In the genomic region with DNA sequence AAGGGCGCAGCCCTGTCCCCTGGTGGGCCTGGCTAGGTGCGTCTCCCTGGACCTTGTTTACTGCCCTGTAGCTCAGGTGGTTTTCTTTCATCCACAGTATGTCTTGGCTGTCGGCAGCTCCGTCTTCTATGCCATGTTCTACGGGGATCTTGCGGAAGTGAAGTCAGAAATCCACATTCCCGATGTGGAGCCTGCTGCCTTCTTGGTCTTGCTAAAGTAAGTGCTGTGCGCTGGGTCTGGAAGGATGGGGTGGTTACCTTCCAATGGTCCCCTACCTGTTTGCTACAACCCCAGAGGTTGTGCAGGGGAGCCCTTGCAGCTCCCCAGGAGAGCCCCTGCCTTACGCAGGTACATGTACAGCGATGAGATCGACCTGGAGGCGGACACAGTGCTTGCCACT, we compare ENCODE assay signal across 8 mouse cellular contexts. TPM values are rescaled to one million over a fixed set of nuclear protein-coding genes. Genes with fewer than 3 reads are reported as not detected.
DNase-seq lines count a peak whose midpoint lies in the region; ATAC-seq and TF ChIP-seq lines count a peak whose summit lies in the region.

No protein-coding gene starts in this region.

- peak overlapping the region; percentile 92 for H3K27ac ChIP-seq in heart, embryonic 15.5 days
- H3K27ac ChIP-seq in forebrain, postnatal 0 days (ENCODE audit: low read depth, low read length), result peak overlapping the region; percentile 91
- peak overlapping the region; percentile 94 for H3K27ac ChIP-seq in midbrain, embryonic 10.5 days (replicated peaks)

- no peak for ATAC-seq in heart, embryonic 15.5 days (replicated peaks; ENCODE audit: insufficient number of reproducible peaks, insufficient read depth, low FRiP score, low read depth)
- ATAC-seq in Patski, result peak; percentile 6
- no peak for ATAC-seq in forebrain, postnatal 0 days

- H3K9ac ChIP-seq in heart, embryonic 15.5 days, result peak overlapping the region; percentile 80
- peak overlapping the region; percentile 81 for H3K9ac ChIP-seq in forebrain, postnatal 0 days

- POLR2A ChIA-PET in Patski (lab: Charles Lee), result interaction anchor here (0.8 kb wide), 1 partner anchor 15 kb away, joined by 3 read pairs; no protein-coding TSS in a partner anchor

- H3K4me2 ChIP-seq in heart, embryonic 15.5 days, result peak overlapping the region; percentile 88
- peak overlapping the region; percentile 76 for H3K4me2 ChIP-seq in forebrain, postnatal 0 days (ENCODE audit: low read depth)

- H3K9me3 ChIP-seq in heart, embryonic 15.5 days (replicated peaks), result no peaks in the 10 kb centered on the region
- no peaks in the 10 kb centered on the region for H3K9me3 ChIP-seq in forebrain, postnatal 0 days (ENCODE audit: low read length)
- H3K9me3 ChIP-seq in midbrain, embryonic 10.5 days (replicated peaks), result no peaks in the 10 kb centered on the region

- no peak for TF ChIP-seq CTCF in Patski (IDR thresholded peaks at IDR 0.05)
- no peak for TF ChIP-seq CTCF in forebrain, postnatal 0 days (IDR thresholded peaks at IDR 0.05; ENCODE audit: low read depth)

- intact Hi-C loops in heart, postnatal 36 days (cut with DNase I), result loop anchor here (2.0 kb wide), 1 partner anchor 22 kb away; no protein-coding TSS in a partner anchor

- peak overlapping the region; percentile 71 for H3K4me3 ChIP-seq in heart, embryonic 15.5 days
- H3K4me3 ChIP-seq in forebrain, postnatal 0 days (ENCODE audit: low read depth, low read length), result peak overlapping the region; percentile 58
- peak overlapping the region; percentile 87 for H3K4me3 ChIP-seq in midbrain, embryonic 10.5 days

- H3K36me3 ChIP-seq in heart, embryonic 15.5 days, result peaks cover 53% of the 10 kb centered on the region
- H3K36me3 ChIP-seq in forebrain, postnatal 0 days (ENCODE audit: insufficient read depth), result peaks cover 55% of the 10 kb centered on the region
- peaks cover 83% of the 10 kb centered on the region for H3K36me3 ChIP-seq in midbrain, embryonic 10.5 days

- peaks cover 27% of the 10 kb centered on the region for H3K4me1 ChIP-seq in heart, embryonic 15.5 days (replicated peaks)
- H3K4me1 ChIP-seq in forebrain, postnatal 0 days (ENCODE audit: insufficient read depth), result peaks cover 4% of the 10 kb centered on the region; the same call in 1 of the 2 replicates
- H3K4me1 ChIP-seq in midbrain, embryonic 10.5 days, result peaks cover 24% of the 10 kb centered on the region

- no peaks in the 10 kb centered on the region for H3K27me3 ChIP-seq in heart, embryonic 15.5 days
- no peaks in the 10 kb centered on the region for H3K27me3 ChIP-seq in Patski
- no peaks in the 10 kb centered on the region for H3K27me3 ChIP-seq in forebrain, postnatal 0 days (ENCODE audit: insufficient read depth, low read length)
- H3K27me3 ChIP-seq in midbrain, embryonic 10.5 days (ENCODE audit: low read depth, poor library complexity, severe bottlenecking), result 0 out of 2 replicates have a peak, but pooled peaks cover 5% of the 10 kb centered on the region

- CTCF ChIA-PET in Patski (lab: Charles Lee), result interaction anchor here (2.1 to 2.5 kb wide), 2 partner anchors 11 to 13 kb away, joined by 6 to 9 read pairs; no protein-coding TSS in a partner anchor

- WGBS in heart, embryonic 15.5 days, result 42% methylated on average over 12 of the region's 12 CpGs
- WGBS in forebrain, postnatal 0 days, result 41% methylated on average over 12 of the region's 12 CpGs
- WGBS in midbrain, embryonic 10.5 days, result 47% methylated on average over 12 of the region's 12 CpGs

- DNase-seq in heart, postnatal 36 days, result no peak
- DNase-seq in Patski (ENCODE audit: low read depth, low spot score), result no peak
- peak; percentile 47 for DNase-seq in forebrain, postnatal 0 days
- DNase-seq in midbrain, embryonic 10.5 days (ENCODE audit: low spot score), result no peak
- DNase-seq in urinary bladder, adult 18-20 months (ENCODE audit: low spot score in 2 of 2), result no peak
- no peak for DNase-seq in right cerebral cortex, postnatal 10 days (ENCODE audit: low spot score in 2 of 2)
- DNase-seq in T-cell, adult 2 months (ENCODE audit: low spot score), result no peak

- in situ Hi-C loops in Patski (cut with MboI; ENCODE audit: low pct_unique_long_range_greater_than_20kb), result no loop called here

RNA-seq across cellular contexts. Expression of gene Btbd6, which starts 0.9 kb away (rescaled TPM):
- polyA plus RNA-seq in heart, embryonic 15.5 days (2015; fragmentation: Nextera tagmentation; extraction: Ambion mirVana), result 19.4 and 23.5 TPM in 2 replicates
- 10 to 100 TPM; 24.3 to 24.7 TPM for total RNA-seq in heart, postnatal 36 days (2021)
- 13.5 TPM for polyA plus RNA-seq in Patski (2021)
- 60.4 and 60.5 TPM in 2 replicates for total RNA-seq in forebrain, postnatal 0 days (2014; rRNA removed)
- 46.7 and 54.3 TPM in 2 replicates for polyA plus RNA-seq in forebrain, postnatal 0 days (2015; fragmentation: Nextera tagmentation; extraction: Ambion mirVana)
- polyA plus RNA-seq in midbrain, embryonic 10.5 days (2016; fragmentation: Nextera tagmentation; extraction: Ambion mirVana), result 20.5 and 22.7 TPM in 2 replicates

RNA-seq across cellular contexts. Expression of gene Brf1, which starts 23.3 kb away (rescaled TPM):
- 30.2 and 47.2 TPM in 2 replicates for polyA plus RNA-seq in heart, embryonic 15.5 days (2015; fragmentation: Nextera tagmentation; extraction: Ambion mirVana)
- total RNA-seq in heart, postnatal 36 days (2021), result 10 to 100 TPM; 24.5 to 25.3 TPM
- 38.9 TPM for polyA plus RNA-seq in Patski (2021)
- 47.6 and 54.4 TPM in 2 replicates for total RNA-seq in forebrain, postnatal 0 days (2014; rRNA removed)
- polyA plus RNA-seq in forebrain, postnatal 0 days (2015; fragmentation: Nextera tagmentation; extraction: Ambion mirVana), result 32.3 and 40.2 TPM in 2 replicates
- 51.6 and 58.2 TPM in 2 replicates for polyA plus RNA-seq in midbrain, embryonic 10.5 days (2016; fragmentation: Nextera tagmentation; extraction: Ambion mirVana)

RNA-seq across cellular contexts. Expression of gene Nudt14, which starts 35.2 kb away (rescaled TPM):
- 32.1 and 48.3 TPM in 2 replicates for polyA plus RNA-seq in heart, embryonic 15.5 days (2015; fragmentation: Nextera tagmentation; extraction: Ambion mirVana)
- total RNA-seq in heart, postnatal 36 days (2021), result 10 to 100 TPM in 1 of 2 experiments, 1 to 10 TPM in 1; 5.6 to 10.6 TPM
- polyA plus RNA-seq in Patski (2021), result 55.9 TPM
- total RNA-seq in forebrain, postnatal 0 days (2014; rRNA removed), result 22.2 and 31.5 TPM in 2 replicates
- polyA plus RNA-seq in forebrain, postnatal 0 days (2015; fragmentation: Nextera tagmentation; extraction: Ambion mirVana), result 55.5 and 60.4 TPM in 2 replicates
- polyA plus RNA-seq in midbrain, embryonic 10.5 days (2016; fragmentation: Nextera tagmentation; extraction: Ambion mirVana), result 66.4 and 76.4 TPM in 2 replicates

RNA-seq across cellular contexts. Expression of gene Pacs2, which starts 37.2 kb away (rescaled TPM):
- 6.9 and 9.0 TPM in 2 replicates for polyA plus RNA-seq in heart, embryonic 15.5 days (2015; fragmentation: Nextera tagmentation; extraction: Ambion mirVana)
- 10 to 100 TPM; 32.5 to 38.9 TPM for total RNA-seq in heart, postnatal 36 days (2021)
- 70.8 TPM for polyA plus RNA-seq in Patski (2021)
- total RNA-seq in forebrain, postnatal 0 days (2014; rRNA removed), result 103 and 116 TPM in 2 replicates
- 14.3 and 23.2 TPM in 2 replicates for polyA plus RNA-seq in forebrain, postnatal 0 days (2015; fragmentation: Nextera tagmentation; extraction: Ambion mirVana)
- 17.7 and 22.0 TPM in 2 replicates for polyA plus RNA-seq in midbrain, embryonic 10.5 days (2016; fragmentation: Nextera tagmentation; extraction: Ambion mirVana)

RNA-seq across cellular contexts. Expression of gene Jag2, which starts 47.6 kb away (rescaled TPM):
- polyA plus RNA-seq in heart, embryonic 15.5 days (2015; fragmentation: Nextera tagmentation; extraction: Ambion mirVana), result 3.7 and 6.6 TPM in 2 replicates
- total RNA-seq in heart, postnatal 36 days (2021), result 10 to 100 TPM; 24.4 to 28.4 TPM
- polyA plus RNA-seq in Patski (2021), result 8.0 TPM
- 66.9 and 69.4 TPM in 2 replicates for total RNA-seq in forebrain, postnatal 0 days (2014; rRNA removed)
- 5.5 and 7.9 TPM in 2 replicates for polyA plus RNA-seq in forebrain, postnatal 0 days (2015; fragmentation: Nextera tagmentation; extraction: Ambion mirVana)
- 2.4 and 2.8 TPM in 2 replicates for polyA plus RNA-seq in midbrain, embryonic 10.5 days (2016; fragmentation: Nextera tagmentation; extraction: Ambion mirVana)
